Mouse (Mus musculus) embryonic fibroblast, embryonic 13.5 days (primary cell): ENCODE data around the gene AI854703.

Experiments used
- CTCF ChIP-seq: IDR thresholded peaks from 2 replicates; pipeline ENCODE4 v1.5.1; 2011; ENCODE audit warnings: mild to moderate bottlenecking, control low read depth, low read length, moderate library complexity, borderline replicate concordance; ENCODE audit not compliant: insufficient read depth
- POLR2A ChIP-seq: IDR thresholded peaks from 2 replicates; pipeline ENCODE4 v1.6.1; 2011; ENCODE audit warnings: low read depth, mild to moderate bottlenecking, control low read depth, low read length, moderate library complexity

- TF ChIP-seq POLR2A (no peak), CTCF (no peak)
Measured at GRCm38 (mm10) chr6:48610657-48611056, 15.9 kb upstream of the AI854703 start.
